Mouse (Mus musculus): ENCODE data around the gene Cmtm7. TPM values are rescaled to one million over a fixed set of nuclear protein-coding genes. Genes with fewer than 3 reads are reported as not detected.

Gene Cmtm7
- total and polyA plus RNA-seq, 3 experiments, result 76.1 to 233 (median 196) TPM

DNA sequence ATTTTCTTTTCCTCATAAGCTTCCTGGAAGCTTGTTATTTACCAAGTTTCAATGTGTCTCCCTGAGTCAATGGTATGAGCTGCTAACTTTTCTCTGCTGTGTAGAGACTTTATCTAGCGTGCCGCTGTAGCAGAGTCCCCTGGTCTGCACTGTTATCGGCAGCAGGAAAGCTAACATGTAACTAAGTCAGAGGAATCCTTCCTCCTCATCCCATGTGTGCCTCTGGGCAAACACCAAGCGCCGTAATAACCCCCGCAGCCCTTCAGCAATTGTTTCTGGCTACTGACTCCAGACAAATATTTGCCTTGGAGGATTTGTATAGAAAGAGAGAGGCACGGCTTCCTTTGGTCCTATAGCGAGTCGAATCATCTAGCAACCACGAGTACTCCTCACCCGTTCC is 29.2 kb upstream of the Cmtm7 start:
- Histone ChIP-seq H3K4me3 (ENCODE audit: low read depth, low read length) (no peak overlapping the region), H3K4me1 (ENCODE audit: insufficient read depth, low read depth, low read length) (peaks cover 4% of the 10 kb centered on the region), H3K9me3 (replicated peaks) (peaks cover 11% of the 10 kb centered on the region; the same call in 1 of the 2 replicates), H3K27me3 (ENCODE audit: insufficient read depth, low read length) (peaks cover 10% of the 10 kb centered on the region), H3K36me3 (replicated peaks) (no peaks in the 10 kb centered on the region)
- ATAC-seq (ENCODE audit: extremely low read depth, insufficient number of reproducible peaks, low FRiP score, poor library complexity, severe bottlenecking), result no peak
- no peak for TF ChIP-seq TAL1 (conservative IDR thresholded peaks at IDR 0.05; ENCODE audit: low read depth, low read length)
- TF ChIP-seq POLR2AphosphoS5 (IDR thresholded peaks at IDR 0.05; ENCODE audit: insufficient replicate concordance, low read depth, low read length), result no peak
- TF ChIP-seq CTCF (IDR thresholded peaks at IDR 0.05; ENCODE audit: low read depth, low read length), result no peak
- no peak for TF ChIP-seq GATA1 (IDR thresholded peaks at IDR 0.05; ENCODE audit: borderline replicate concordance, low read length)
- no peak for TF ChIP-seq GATA2 (IDR thresholded peaks at IDR 0.05; ENCODE audit: borderline replicate concordance, low read depth, low read length)
- DNase-seq (ENCODE audit: low spot score), result no peak

- no peak for DNase-seq (ENCODE audit: low spot score)
- TF ChIP-seq GATA1 (IDR thresholded peaks at IDR 0.05; ENCODE audit: borderline replicate concordance, low read length) (no peak), CTCF (IDR thresholded peaks at IDR 0.05; ENCODE audit: low read depth, low read length) (no peak), TAL1 (conservative IDR thresholded peaks at IDR 0.05; ENCODE audit: low read depth, low read length) (no peak), GATA2 (IDR thresholded peaks at IDR 0.05; ENCODE audit: borderline replicate concordance, low read depth, low read length) (no peak), POLR2AphosphoS5 (IDR thresholded peaks at IDR 0.05; ENCODE audit: insufficient replicate concordance, low read depth, low read length) (no peak)
- Histone ChIP-seq H3K27me3 (ENCODE audit: insufficient read depth, low read length) (peaks cover 15% of the 10 kb centered on the region), H3K4me1 (ENCODE audit: insufficient read depth, low read depth, low read length) (peaks cover 4% of the 10 kb centered on the region), H3K9me3 (replicated peaks) (peaks cover 16% of the 10 kb centered on the region), H3K36me3 (replicated peaks) (no peaks in the 10 kb centered on the region), H3K4me3 (ENCODE audit: low read depth, low read length) (no peak overlapping the region)
- peak; percentile 63 for ATAC-seq (ENCODE audit: extremely low read depth, insufficient number of reproducible peaks, low FRiP score, poor library complexity, severe bottlenecking)
Observed at GRCm38 (mm10) chr9:114808671-114809070, 27.0 kb upstream of the Cmtm7 start.

DNA sequence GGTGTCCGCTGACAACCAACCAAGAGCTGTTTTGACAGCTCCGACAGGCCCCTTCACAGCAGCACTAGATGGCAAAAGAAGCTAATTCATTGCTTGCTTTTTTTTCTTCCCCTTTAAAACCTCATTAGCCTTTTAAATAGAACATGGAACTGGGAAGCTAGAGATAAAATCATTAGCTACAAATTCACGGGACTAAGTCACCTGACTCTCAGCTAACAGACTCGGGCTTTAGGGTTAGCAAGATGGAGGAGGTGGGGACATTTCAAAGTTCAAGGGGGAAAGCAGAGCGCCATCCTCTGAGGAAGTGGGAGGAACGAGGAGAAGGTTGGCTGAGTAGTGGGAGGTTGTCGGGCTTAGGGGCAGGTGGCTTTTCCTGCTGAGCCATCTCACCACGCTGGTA is 25.6 kb upstream of the Cmtm7 start:
- H3K9me3 ChIP-seq (replicated peaks), result peaks cover 18% of the 10 kb centered on the region
- ATAC-seq (ENCODE audit: extremely low read depth, insufficient number of reproducible peaks, low FRiP score, poor library complexity, severe bottlenecking) (peak; percentile 54), DNase-seq (ENCODE audit: low spot score) (no peak)
- H3K27me3 ChIP-seq (ENCODE audit: insufficient read depth, low read length), result peaks cover 17% of the 10 kb centered on the region
- TF ChIP-seq TAL1 (conservative IDR thresholded peaks at IDR 0.05; ENCODE audit: low read depth, low read length) (no peak), GATA2 (IDR thresholded peaks at IDR 0.05; ENCODE audit: borderline replicate concordance, low read depth, low read length) (no peak), POLR2AphosphoS5 (IDR thresholded peaks at IDR 0.05; ENCODE audit: insufficient replicate concordance, low read depth, low read length) (no peak), CTCF (IDR thresholded peaks at IDR 0.05; ENCODE audit: low read depth, low read length) (no peak), GATA1 (IDR thresholded peaks at IDR 0.05; ENCODE audit: borderline replicate concordance, low read length) (no peak)
- no peak overlapping the region for H3K4me3 ChIP-seq (ENCODE audit: low read depth, low read length)
- H3K36me3 ChIP-seq (replicated peaks), result no peaks in the 10 kb centered on the region
- peaks cover 4% of the 10 kb centered on the region for H3K4me1 ChIP-seq (ENCODE audit: insufficient read depth, low read depth, low read length)

DNA sequence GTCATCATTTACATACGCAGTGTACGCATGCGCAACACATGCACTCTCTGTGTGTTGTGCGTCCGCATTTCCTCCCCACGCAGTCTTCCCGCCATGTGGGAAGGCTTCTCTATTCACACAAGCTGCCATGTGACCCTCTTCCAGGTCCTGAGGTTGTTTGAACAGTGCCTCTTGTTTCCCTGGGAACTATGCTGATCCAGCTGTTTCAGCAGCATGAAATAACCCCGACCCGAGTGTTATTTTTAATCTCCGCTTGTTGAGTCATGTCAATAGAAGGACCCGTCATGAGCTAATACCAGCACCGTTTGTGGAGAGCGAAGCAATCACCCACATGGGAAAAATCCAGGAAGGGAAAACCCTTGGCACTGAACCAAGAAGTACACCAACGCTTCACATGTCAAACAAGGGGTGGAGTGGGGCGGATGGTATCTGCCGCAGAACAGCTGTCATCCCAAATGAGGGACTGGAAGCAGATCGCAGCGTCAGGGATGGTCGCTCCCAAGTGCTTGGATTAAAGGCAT is 23.6 kb upstream of the Cmtm7 start:
- no peak for DNase-seq (ENCODE audit: low spot score)
- TF ChIP-seq POLR2AphosphoS5 (IDR thresholded peaks at IDR 0.05; ENCODE audit: insufficient replicate concordance, low read depth, low read length) (no peak), GATA1 (IDR thresholded peaks at IDR 0.05; ENCODE audit: borderline replicate concordance, low read length) (no peak), TAL1 (conservative IDR thresholded peaks at IDR 0.05; ENCODE audit: low read depth, low read length) (no peak), GATA2 (IDR thresholded peaks at IDR 0.05; ENCODE audit: borderline replicate concordance, low read depth, low read length) (no peak), CTCF (IDR thresholded peaks at IDR 0.05; ENCODE audit: low read depth, low read length) (no peak)
- no peak for ATAC-seq (ENCODE audit: extremely low read depth, insufficient number of reproducible peaks, low FRiP score, poor library complexity, severe bottlenecking)
- Histone ChIP-seq H3K27me3 (ENCODE audit: insufficient read depth, low read length) (peaks cover 20% of the 10 kb centered on the region), H3K4me1 (ENCODE audit: insufficient read depth, low read depth, low read length) (peaks cover 4% of the 10 kb centered on the region), H3K9me3 (replicated peaks) (peaks cover 18% of the 10 kb centered on the region), H3K36me3 (replicated peaks) (no peaks in the 10 kb centered on the region), H3K4me3 (ENCODE audit: low read depth, low read length) (no peak overlapping the region)

GRCm38 (mm10) chr9:114802191-114802590 is 20.5 kb upstream of the Cmtm7 start:
- no peak for ATAC-seq (ENCODE audit: extremely low read depth, insufficient number of reproducible peaks, low FRiP score, poor library complexity, severe bottlenecking)
- Histone ChIP-seq H3K27me3 (ENCODE audit: insufficient read depth, low read length) (peaks cover 21% of the 10 kb centered on the region), H3K4me3 (ENCODE audit: low read depth, low read length) (no peak overlapping the region), H3K4me1 (ENCODE audit: insufficient read depth, low read depth, low read length) (no peaks in the 10 kb centered on the region), H3K36me3 (replicated peaks) (no peaks in the 10 kb centered on the region), H3K9me3 (replicated peaks) (peaks cover 9% of the 10 kb centered on the region)
- no peak for DNase-seq (ENCODE audit: low spot score)
- TF ChIP-seq GATA2 (IDR thresholded peaks at IDR 0.05; ENCODE audit: borderline replicate concordance, low read depth, low read length), result no peak
- TF ChIP-seq CTCF (IDR thresholded peaks at IDR 0.05; ENCODE audit: low read depth, low read length), result no peak
- TF ChIP-seq POLR2AphosphoS5 (IDR thresholded peaks at IDR 0.05; ENCODE audit: insufficient replicate concordance, low read depth, low read length), result no peak
- no peak for TF ChIP-seq GATA1 (IDR thresholded peaks at IDR 0.05; ENCODE audit: borderline replicate concordance, low read length)
- TF ChIP-seq TAL1 (conservative IDR thresholded peaks at IDR 0.05; ENCODE audit: low read depth, low read length), result no peak

DNA sequence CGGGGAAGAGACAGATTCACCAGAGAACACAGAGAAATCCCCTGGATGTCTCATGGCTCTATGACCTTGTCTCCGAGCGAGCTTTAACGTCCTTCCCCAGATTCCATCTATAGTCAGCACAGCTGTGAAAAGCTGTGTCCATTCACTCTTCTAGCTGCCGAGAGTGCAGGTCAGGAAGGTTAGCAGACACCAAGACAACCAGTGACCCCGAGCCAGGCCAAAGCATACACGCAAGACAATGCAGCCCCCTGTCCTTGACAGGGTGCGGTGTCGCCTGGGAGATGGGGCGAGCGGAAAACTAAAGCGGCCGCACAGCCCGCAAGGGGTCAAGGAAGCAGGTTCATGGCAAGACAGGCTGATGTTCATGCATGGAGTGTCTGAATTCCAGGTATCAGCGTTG is 19.6 kb upstream of the Cmtm7 start:
- Histone ChIP-seq H3K36me3 (replicated peaks) (no peaks in the 10 kb centered on the region), H3K27me3 (ENCODE audit: insufficient read depth, low read length) (peaks cover 18% of the 10 kb centered on the region), H3K4me1 (ENCODE audit: insufficient read depth, low read depth, low read length) (no peaks in the 10 kb centered on the region), H3K9me3 (replicated peaks) (peaks cover 9% of the 10 kb centered on the region), H3K4me3 (ENCODE audit: low read depth, low read length) (no peak overlapping the region)
- ATAC-seq (ENCODE audit: extremely low read depth, insufficient number of reproducible peaks, low FRiP score, poor library complexity, severe bottlenecking) (no peak), DNase-seq (ENCODE audit: low spot score) (no peak)
- TF ChIP-seq POLR2AphosphoS5 (IDR thresholded peaks at IDR 0.05; ENCODE audit: insufficient replicate concordance, low read depth, low read length) (no peak), CTCF (IDR thresholded peaks at IDR 0.05; ENCODE audit: low read depth, low read length) (no peak), TAL1 (conservative IDR thresholded peaks at IDR 0.05; ENCODE audit: low read depth, low read length) (no peak), GATA1 (IDR thresholded peaks at IDR 0.05; ENCODE audit: borderline replicate concordance, low read length) (no peak), GATA2 (IDR thresholded peaks at IDR 0.05; ENCODE audit: borderline replicate concordance, low read depth, low read length) (no peak)
